Mouse (Mus musculus) small intestine, adult 2 months (tissue): Measurements from ENCODE around the gene Appl1. TPM values are rescaled to one million over a fixed set of nuclear protein-coding genes. Genes with fewer than 3 reads are reported as not detected.
"Not testable (repeated sequence)": the region's sequence is repeated elsewhere in the genome, so short reads cannot be mapped to it uniquely, and the experiment has no call there.

ENCODE experiments used
- H3K27ac ChIP-seq: fragments of 200-500 bp; 2 replicates; pipeline ENCODE4 v1.5.1; 2012; ENCODE audit warnings: low read depth, low read length, control low read depth, inconsistent platforms; ENCODE audit not compliant: insufficient read depth
- H3K27me3 ChIP-seq: fragments of 200-500 bp; 2 replicates; pipeline ENCODE4 v1.6.1; 2012; ENCODE audit warnings: mild to moderate bottlenecking, moderate library complexity, low read length, inconsistent platforms; ENCODE audit not compliant: control insufficient read depth, insufficient read depth
- H3K36me3 ChIP-seq: fragments of 200-500 bp; 2 replicates; pipeline ENCODE4 v1.6.1; 2012; ENCODE audit warnings: mild to moderate bottlenecking, low read length, control low read depth, inconsistent platforms; ENCODE audit not compliant: control insufficient read depth, insufficient read depth
- H3K4me1 ChIP-seq: fragments of 200-500 bp; 2 replicates; pipeline ENCODE4 v1.6.1; 2012; ENCODE audit warnings: low read length, inconsistent platforms, mixed read lengths; ENCODE audit not compliant: control insufficient read depth, insufficient read depth, insufficient read length
- H3K4me3 ChIP-seq: fragments of 200-500 bp; 2 replicates; pipeline ENCODE4 v1.5.1; 2012; ENCODE audit warnings: low read depth, mild to moderate bottlenecking, control low read depth, inconsistent platforms, low read length, moderate library complexity
- CTCF ChIP-seq: fragments of 200-500 bp; IDR thresholded peaks from 2 replicates; pipeline ENCODE4 v1.5.1; 2012; ENCODE audit warnings: low read depth, mild to moderate bottlenecking, control low read depth, inconsistent platforms, low read length, moderate library complexity, mixed read lengths; ENCODE audit not compliant: insufficient replicate concordance, insufficient read length; ENCODE audit errors: extremely low read depth
- POLR2A ChIP-seq: fragments of 200-500 bp; IDR thresholded peaks from 2 replicates; pipeline ENCODE4 v1.6.1; 2012; ENCODE audit warnings: low read depth, mild to moderate bottlenecking, control low read depth, inconsistent platforms, low read length, moderate library complexity
- WGBS: fragments of 180-500 bp; shearing (Covaris S2); methylation state at CpG from one replicate; pipeline ENCODE4 v1.1.7; 2018; 5-methylcytosine and 5-hydroxymethylcytosine counted together
- polyA plus RNA-seq: library from polyadenylated mRNA; depleted of rRNA; stranded (reverse); fragments of >200 nt; gene quantifications from 2 replicates; pipeline ENCODE4 v1.2.3, GENCODE M21; 2012

The Appl1 gene
- polyA plus RNA-seq, 1 experiment: 1.3 TPM

DNA sequence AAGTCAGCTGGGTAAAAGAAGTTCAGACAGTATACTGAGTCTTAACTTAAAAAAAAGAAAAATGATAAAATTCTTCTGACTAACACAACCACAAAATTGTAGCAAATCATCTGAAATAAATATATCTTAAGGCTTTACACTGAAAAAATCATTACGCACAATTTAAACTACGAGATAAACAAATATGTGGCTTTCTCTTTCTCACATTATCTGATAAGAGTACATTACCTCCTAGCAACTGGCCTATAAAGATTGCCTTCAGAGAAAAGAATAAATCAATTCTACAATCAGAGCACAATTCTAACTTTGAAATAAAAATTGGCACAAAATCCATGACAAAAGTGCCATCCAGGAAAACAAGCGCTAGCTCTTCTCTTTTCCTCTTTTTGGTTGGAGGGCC, 1.9 kb downstream of the Appl1 start:
- peaks cover 7% of the 10 kb centered on the region; the same call in 1 of the 2 replicates for H3K4me1 ChIP-seq
- H3K27ac ChIP-seq: no peak overlapping the region
- H3K4me3 ChIP-seq: no peak overlapping the region
- TF ChIP-seq CTCF (no peak), POLR2A (no peak)
- H3K36me3 ChIP-seq: no peaks in the 10 kb centered on the region
- H3K27me3 ChIP-seq: no peaks in the 10 kb centered on the region
- WGBS: 23% methylated on average over 3 of the region's 3 CpGs

DNA sequence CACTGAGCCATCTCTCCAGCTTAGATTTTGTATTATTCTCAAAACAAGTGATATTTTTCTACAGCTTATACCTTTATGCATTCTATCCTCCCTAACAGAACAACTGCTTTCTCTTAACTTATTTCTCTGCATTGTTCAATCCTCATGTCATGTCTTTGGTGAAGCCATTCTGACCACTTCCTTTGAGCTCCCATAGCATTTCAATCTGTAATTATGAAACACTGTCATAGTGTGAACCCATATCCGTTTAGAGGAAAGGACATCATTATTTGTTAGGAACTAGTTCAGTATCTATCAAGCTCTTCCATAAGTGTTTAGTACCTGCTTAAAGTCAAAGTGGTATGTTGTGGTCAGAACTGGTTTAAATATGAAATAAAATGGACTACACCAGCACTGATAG, 10.5 kb downstream of the Appl1 start:
- TF ChIP-seq POLR2A (no peak), CTCF (no peak)
- Histone ChIP-seq H3K27me3 (no peaks in the 10 kb centered on the region), H3K27ac (no peak overlapping the region), H3K36me3 (peaks cover 5% of the 10 kb centered on the region), H3K4me1 (no peaks in the 10 kb centered on the region), H3K4me3 (no peak overlapping the region)
- 80% methylated on average over 1 of the region's 1 CpGs for WGBS

DNA sequence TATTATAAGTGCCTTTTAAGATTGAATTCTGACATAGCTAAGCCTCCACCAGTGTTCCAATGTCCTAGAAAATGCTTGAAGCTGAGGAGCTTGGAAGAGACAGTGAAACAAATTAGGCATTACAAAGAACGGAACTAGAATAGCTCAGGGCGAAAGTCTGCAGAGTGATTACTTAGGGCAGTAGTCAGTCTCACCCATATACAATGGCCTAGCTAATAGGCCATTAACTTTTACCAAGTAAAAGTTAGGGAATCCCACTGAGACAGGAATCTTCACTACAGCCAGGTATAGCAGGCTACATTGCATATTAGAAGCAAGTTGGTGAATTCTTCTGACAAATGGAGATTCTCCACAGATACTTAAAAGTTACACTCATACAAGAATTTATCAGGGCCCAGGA, 14.9 kb downstream of the Appl1 start:
- WGBS: 97% methylated on average over 2 of the region's 2 CpGs

DNA sequence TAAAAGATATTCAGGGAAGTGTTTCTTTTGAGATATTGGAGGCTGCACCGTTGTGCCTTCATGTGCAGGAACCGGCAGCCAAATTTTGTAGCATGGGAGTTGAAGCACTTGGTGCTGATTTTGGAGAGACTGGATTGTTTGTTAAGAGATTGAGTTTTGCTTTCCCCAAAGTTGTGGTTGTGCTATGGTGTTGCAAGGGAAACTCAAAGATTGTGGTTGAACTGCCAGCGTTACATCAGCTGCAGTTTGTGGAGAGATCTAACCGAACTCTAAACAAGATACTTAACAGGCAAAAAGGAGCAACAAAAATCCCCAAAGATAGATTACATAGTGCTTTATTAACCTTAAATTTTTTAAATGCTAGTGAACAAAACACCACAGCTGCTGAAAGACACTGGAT, 35.5 kb downstream of the Appl1 start:
- TF ChIP-seq CTCF (no peak), POLR2A (no peak)
- H3K36me3 ChIP-seq: peaks cover 14% of the 10 kb centered on the region
- no peak overlapping the region for H3K27ac ChIP-seq
- 83% methylated on average over 4 of the region's 4 CpGs for WGBS
- no peaks in the 10 kb centered on the region for H3K27me3 ChIP-seq
- no peak overlapping the region for H3K4me3 ChIP-seq
- no peaks in the 10 kb centered on the region for H3K4me1 ChIP-seq

More for the DNA sequence above, 14.9 kb downstream of the Appl1 start:
- not testable (repeated sequence) for H3K4me1 ChIP-seq, H3K36me3 ChIP-seq, H3K27me3 ChIP-seq, H3K27ac ChIP-seq, H3K4me3 ChIP-seq

DNA sequence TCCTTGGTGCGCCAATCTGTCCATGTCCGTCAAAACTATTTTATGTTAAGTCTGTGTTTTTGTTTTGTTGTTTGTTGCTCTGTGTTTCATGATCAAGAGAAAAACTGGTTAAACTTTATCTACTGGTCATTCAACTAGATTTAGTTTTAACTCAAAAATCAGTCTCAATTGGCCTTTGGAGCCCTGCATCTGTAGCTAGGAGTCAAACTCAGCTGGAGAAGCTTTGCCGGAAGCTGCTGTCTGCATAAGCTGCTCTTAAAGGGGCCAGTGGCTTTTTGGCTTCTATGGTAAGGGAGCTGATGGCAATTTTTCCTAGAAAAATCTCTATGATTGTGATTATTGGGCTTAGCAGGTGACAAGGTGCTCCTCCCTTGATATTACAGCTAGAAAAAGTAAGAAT, 36.1 kb downstream of the Appl1 start:
- TF ChIP-seq POLR2A: no peak
- no peak for TF ChIP-seq CTCF
- Histone ChIP-seq H3K27me3 (no peaks in the 10 kb centered on the region), H3K36me3 (peaks cover 14% of the 10 kb centered on the region), H3K4me1 (no peaks in the 10 kb centered on the region), H3K4me3 (no peak overlapping the region), H3K27ac (no peak overlapping the region)
- 96% methylated on average over 3 of the region's 3 CpGs for WGBS

DNA sequence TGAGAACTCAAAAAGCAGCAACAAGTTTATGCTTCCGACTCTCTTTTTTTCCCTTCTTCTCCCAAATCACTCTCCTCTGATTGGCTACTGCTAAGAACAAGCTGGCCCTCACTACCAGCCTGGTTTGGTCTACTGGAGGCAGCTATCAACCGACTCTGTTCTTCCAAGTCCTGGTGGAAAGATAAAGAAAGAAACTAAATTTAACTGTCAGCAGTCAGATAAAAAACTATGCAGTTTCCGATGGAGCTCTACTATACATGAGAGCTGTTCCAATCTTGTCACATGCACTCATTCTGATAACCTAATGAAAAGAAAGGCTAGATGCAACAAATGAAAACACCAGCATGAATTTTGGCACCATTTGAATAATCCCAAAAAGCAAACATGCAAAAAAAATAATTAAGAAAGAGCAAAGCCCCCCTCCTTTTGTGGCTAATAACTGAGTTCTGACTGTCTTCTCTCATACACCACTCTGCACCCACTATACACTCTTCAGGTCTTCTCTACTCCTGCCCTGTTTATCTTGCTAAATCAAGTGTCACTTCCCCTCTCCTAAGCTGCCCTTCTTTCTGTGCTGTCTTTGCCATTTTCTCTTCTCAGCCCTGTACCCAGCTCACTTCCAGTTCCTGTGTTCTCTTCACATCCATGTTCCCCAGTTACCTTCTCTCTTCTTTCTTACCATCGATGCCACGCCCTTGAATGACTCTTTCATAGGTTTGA, 47.2 kb downstream of the Appl1 start:
- Histone ChIP-seq H3K27ac (no peak overlapping the region), H3K27me3 (no peaks in the 10 kb centered on the region), H3K4me3 (no peak overlapping the region), H3K36me3 (peaks cover 34% of the 10 kb centered on the region), H3K4me1 (no peaks in the 10 kb centered on the region)
- 87% methylated on average over 5 of the region's 5 CpGs for WGBS
- TF ChIP-seq POLR2A: no peak
- TF ChIP-seq CTCF: no peak

DNA sequence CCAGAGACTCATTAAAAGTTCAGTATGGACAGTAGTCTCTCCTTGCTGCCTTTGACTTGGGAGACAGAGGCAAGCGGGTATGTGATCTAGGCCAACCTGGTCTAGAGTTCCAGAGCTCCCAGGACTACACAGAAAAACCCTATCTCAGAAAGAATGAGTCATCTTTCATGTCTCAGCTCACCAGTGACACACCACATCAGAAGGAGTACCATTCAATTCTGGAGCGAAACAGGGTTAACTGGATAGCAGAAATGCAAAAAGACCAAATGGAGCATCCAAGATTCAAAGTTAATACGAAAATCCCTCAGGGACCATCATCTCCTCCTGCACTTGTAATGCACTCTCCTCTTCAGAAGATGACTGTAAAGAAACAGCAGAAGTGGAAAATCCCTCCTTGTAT, 51.7 kb downstream of the Appl1 start:
- H3K4me1 ChIP-seq: no peaks in the 10 kb centered on the region
- H3K27ac ChIP-seq: no peak overlapping the region
- peaks cover 25% of the 10 kb centered on the region for H3K36me3 ChIP-seq
- TF ChIP-seq POLR2A: no peak
- no peak for TF ChIP-seq CTCF
- no peak overlapping the region for H3K4me3 ChIP-seq
- 90% methylated on average over 3 of the region's 3 CpGs for WGBS
- no peaks in the 10 kb centered on the region for H3K27me3 ChIP-seq
